Mouse (Mus musculus): ENCODE measurements at regions not wholly inside any gene's neighbourhood (a gene's known extent, or its start where the extent isn't known, plus 50 kb on each side); places are given as distances from the start of the nearest gene placed in this dataset.

- no peak overlapping the region for H3K9ac ChIP-seq (replicated peaks)
- 69% methylated on average over 3 of the region's 3 CpGs for WGBS
- H3K27ac ChIP-seq (replicated peaks) = no peak overlapping the region
- no peaks in the 10 kb centered on the region for H3K36me3 ChIP-seq
- no peaks in the 10 kb centered on the region for H3K27me3 ChIP-seq
- no peaks in the 10 kb centered on the region for H3K9me3 ChIP-seq
- no peak overlapping the region for H3K4me2 ChIP-seq (replicated peaks)
- no peak for ATAC-seq (replicated peaks)
- H3K4me1 ChIP-seq = no peaks in the 10 kb centered on the region
- no peak overlapping the region for H3K4me3 ChIP-seq
These were observed 131.4 kb upstream of the Psmd7 start for GRCm38 (mm10) chr8:107719656-107720055.

GRCm38 (mm10) chr8:107726716-107727115 lies 138.5 kb upstream of the Psmd7 start:
- H3K9me3 ChIP-seq = no peaks in the 10 kb centered on the region
- no peak overlapping the region for H3K27ac ChIP-seq (replicated peaks)
- no peak overlapping the region for H3K4me3 ChIP-seq
- H3K9ac ChIP-seq (replicated peaks) = no peak overlapping the region
- no peak overlapping the region for H3K4me2 ChIP-seq (replicated peaks)
- no peaks in the 10 kb centered on the region for H3K27me3 ChIP-seq
- H3K36me3 ChIP-seq = no peaks in the 10 kb centered on the region
- no peaks in the 10 kb centered on the region for H3K4me1 ChIP-seq
- no peak for ATAC-seq (replicated peaks)
- 83% methylated on average over 1 of the region's 1 CpGs for WGBS

GRCm38 (mm10) chr8:107727276-107727675 lies 139.0 kb upstream of the Psmd7 start:
- 92% methylated on average over 6 of the region's 6 CpGs for WGBS
- no peak overlapping the region for H3K4me2 ChIP-seq (replicated peaks)
- H3K36me3 ChIP-seq = no peaks in the 10 kb centered on the region
- no peak for ATAC-seq (replicated peaks)
- H3K27ac ChIP-seq (replicated peaks) = no peak overlapping the region
- no peak overlapping the region for H3K4me3 ChIP-seq
- H3K9me3 ChIP-seq = no peaks in the 10 kb centered on the region
- no peak overlapping the region for H3K9ac ChIP-seq (replicated peaks)
- no peaks in the 10 kb centered on the region for H3K4me1 ChIP-seq
- H3K27me3 ChIP-seq = no peaks in the 10 kb centered on the region

- Histone ChIP-seq H3K27me3 (no peaks in the 10 kb centered on the region), H3K27ac (replicated peaks) (no peak overlapping the region), H3K36me3 (no peaks in the 10 kb centered on the region), H3K4me2 (replicated peaks) (no peak overlapping the region), H3K9ac (replicated peaks) (no peak overlapping the region), H3K9me3 (peaks cover 2% of the 10 kb centered on the region; the same call in 1 of the 2 replicates), H3K4me1 (no peaks in the 10 kb centered on the region), H3K4me3 (no peak overlapping the region)
- no peak for ATAC-seq (replicated peaks)
- WGBS = 57% methylated on average over 9 of the region's 9 CpGs
These were observed 150.8 kb upstream of the Psmd7 start for GRCm38 (mm10) chr8:107739091-107739490.

- Histone ChIP-seq H3K27me3 (no peaks in the 10 kb centered on the region), H3K4me1 (no peaks in the 10 kb centered on the region), H3K27ac (replicated peaks) (no peak overlapping the region), H3K4me3 (no peak overlapping the region), H3K9me3 (no peaks in the 10 kb centered on the region), H3K9ac (replicated peaks) (no peak overlapping the region), H3K4me2 (replicated peaks) (no peak overlapping the region), H3K36me3 (no peaks in the 10 kb centered on the region)
- no peak for ATAC-seq (replicated peaks)
- WGBS = 52% methylated on average over 7 of the region's 7 CpGs
These were observed 168.8 kb upstream of the Psmd7 start for GRCm38 (mm10) chr8:107757083-107757482.

- Histone ChIP-seq H3K9me3 (no peaks in the 10 kb centered on the region), H3K4me2 (replicated peaks) (no peak overlapping the region), H3K27ac (replicated peaks) (no peak overlapping the region), H3K4me3 (no peak overlapping the region), H3K27me3 (no peaks in the 10 kb centered on the region), H3K36me3 (no peaks in the 10 kb centered on the region), H3K4me1 (no peaks in the 10 kb centered on the region), H3K9ac (replicated peaks) (no peak overlapping the region)
- ATAC-seq (replicated peaks) = no peak
- WGBS = 89% methylated on average over 1 of the region's 1 CpGs
These were observed 170.4 kb upstream of the Psmd7 start for GRCm38 (mm10) chr8:107758637-107759036.

GRCm38 (mm10) chr8:107776906-107777305 lies 165.5 kb upstream of the Zfhx3 start:
- WGBS = 3% methylated on average over 5 of the region's 5 CpGs
- Histone ChIP-seq H3K4me2 (replicated peaks) (no peak overlapping the region), H3K36me3 (no peaks in the 10 kb centered on the region)

GRCm38 (mm10) chr8:107785771-107786170 lies 156.7 kb upstream of the Zfhx3 start:
- ATAC-seq (replicated peaks) = no peak
- H3K27me3 ChIP-seq = no peaks in the 10 kb centered on the region
- H3K4me3 ChIP-seq = no peak overlapping the region
- H3K9ac ChIP-seq (replicated peaks) = no peak overlapping the region
- H3K9me3 ChIP-seq = no peaks in the 10 kb centered on the region
- no peaks in the 10 kb centered on the region for H3K4me1 ChIP-seq
- H3K36me3 ChIP-seq = no peaks in the 10 kb centered on the region
- no peak overlapping the region for H3K4me2 ChIP-seq (replicated peaks)
- 87% methylated on average over 5 of the region's 5 CpGs for WGBS
- no peak overlapping the region for H3K27ac ChIP-seq (replicated peaks)

More at GRCm38 (mm10) chr8:107776906-107777305, 165.5 kb upstream of the Zfhx3 start:
- Histone ChIP-seq H3K4me3 (no peak overlapping the region), H3K27me3 (no peaks in the 10 kb centered on the region), H3K9ac (replicated peaks) (no peak overlapping the region), H3K9me3 (no peaks in the 10 kb centered on the region), H3K4me1 (no peaks in the 10 kb centered on the region), H3K27ac (replicated peaks) (no peak overlapping the region)
- ATAC-seq (replicated peaks) = no peak

GRCm38 (mm10) chr8:107792286-107792685 lies 150.2 kb upstream of the Zfhx3 start:
- 99% methylated on average over 3 of the region's 3 CpGs for WGBS
- no peaks in the 10 kb centered on the region for H3K4me1 ChIP-seq
- ATAC-seq (replicated peaks) = no peak

GRCm38 (mm10) chr8:107814931-107815330 lies 127.5 kb upstream of the Zfhx3 start:
- H3K4me3 ChIP-seq = no peak overlapping the region
- no peaks in the 10 kb centered on the region for H3K9me3 ChIP-seq
- no peak overlapping the region for H3K9ac ChIP-seq (replicated peaks)
- peaks cover 17% of the 10 kb centered on the region; the same call in 1 of the 2 replicates for H3K27me3 ChIP-seq
- H3K36me3 ChIP-seq = no peaks in the 10 kb centered on the region
- peaks cover under 1% of the 10 kb centered on the region for H3K4me1 ChIP-seq
- 56% methylated on average over 14 of the region's 14 CpGs for WGBS
- H3K4me2 ChIP-seq (replicated peaks) = no peak overlapping the region
- no peak for ATAC-seq (replicated peaks)
- H3K27ac ChIP-seq (replicated peaks) = no peak overlapping the region

More at GRCm38 (mm10) chr8:107792286-107792685, 150.2 kb upstream of the Zfhx3 start:
- Histone ChIP-seq H3K9me3 (no peaks in the 10 kb centered on the region), H3K9ac (replicated peaks) (no peak overlapping the region), H3K27me3 (no peaks in the 10 kb centered on the region), H3K27ac (replicated peaks) (no peak overlapping the region), H3K4me2 (replicated peaks) (no peak overlapping the region), H3K4me3 (no peak overlapping the region), H3K36me3 (no peaks in the 10 kb centered on the region)

- Histone ChIP-seq H3K4me3 (no peak overlapping the region), H3K9me3 (no peaks in the 10 kb centered on the region), H3K9ac (replicated peaks) (no peak overlapping the region), H3K4me1 (peaks cover 6% of the 10 kb centered on the region), H3K36me3 (no peaks in the 10 kb centered on the region), H3K27me3 (peaks cover 17% of the 10 kb centered on the region; the same call in 1 of the 2 replicates), H3K4me2 (replicated peaks) (no peak overlapping the region), H3K27ac (replicated peaks) (no peak overlapping the region)
- ATAC-seq (replicated peaks) = no peak
- WGBS = 25% methylated on average over 3 of the region's 3 CpGs
These were observed 126.7 kb upstream of the Zfhx3 start for GRCm38 (mm10) chr8:107815775-107816174.

GRCm38 (mm10) chr8:107817796-107818195 lies 124.6 kb upstream of the Zfhx3 start:
- H3K4me1 ChIP-seq = peaks cover 10% of the 10 kb centered on the region
- peaks cover 24% of the 10 kb centered on the region; the same call in 1 of the 2 replicates for H3K27me3 ChIP-seq
- H3K36me3 ChIP-seq = no peaks in the 10 kb centered on the region
- no peak overlapping the region for H3K27ac ChIP-seq (replicated peaks)
- ATAC-seq (replicated peaks) = no peak
- WGBS = 87% methylated on average over 9 of the region's 9 CpGs
- H3K9me3 ChIP-seq = no peaks in the 10 kb centered on the region
- H3K4me2 ChIP-seq (replicated peaks) = no peak overlapping the region
- no peak overlapping the region for H3K4me3 ChIP-seq
- no peak overlapping the region for H3K9ac ChIP-seq (replicated peaks)

GRCm38 (mm10) chr8:107820174-107820760 lies 122.2 kb upstream of the Zfhx3 start:
- Histone ChIP-seq H3K9me3 (no peaks in the 10 kb centered on the region), H3K4me2 (replicated peaks) (no peak overlapping the region), H3K9ac (replicated peaks) (no peak overlapping the region; the same call in 1 of the 2 replicates), H3K4me3 (no peak overlapping the region), H3K36me3 (no peaks in the 10 kb centered on the region), H3K27ac (replicated peaks) (peak overlapping the region; percentile 60), H3K27me3 (peaks cover 24% of the 10 kb centered on the region; the same call in 1 of the 2 replicates), H3K4me1 (peaks cover 22% of the 10 kb centered on the region)
- ATAC-seq (replicated peaks) = no peak
- WGBS = 2% methylated on average over 8 of the region's 8 CpGs
